Mouse (Mus musculus) thymus, postnatal 0 days (tissue): ENCODE results near the gene Kifc1. TPM values are rescaled to one million over a fixed set of nuclear protein-coding genes. Genes with fewer than 3 reads are reported as not detected.

ENCODE experiments used
- DNase-seq: peaks from one replicate; pipeline ENCODE4 v3.0.0-alpha.2; 2015; ENCODE audit warnings: low spot score
- polyA plus RNA-seq: library from polyadenylated mRNA; unstranded; fragments of >200 nt; fragmentation: Nextera tagmentation; extraction: Ambion mirVana; gene quantifications from 2 replicates; pipeline ENCODE4 v1.2.1, GENCODE M21; 2015

The Kifc1 gene
- 5.9 and 6.8 TPM in 2 replicates for polyA plus RNA-seq

DNA sequence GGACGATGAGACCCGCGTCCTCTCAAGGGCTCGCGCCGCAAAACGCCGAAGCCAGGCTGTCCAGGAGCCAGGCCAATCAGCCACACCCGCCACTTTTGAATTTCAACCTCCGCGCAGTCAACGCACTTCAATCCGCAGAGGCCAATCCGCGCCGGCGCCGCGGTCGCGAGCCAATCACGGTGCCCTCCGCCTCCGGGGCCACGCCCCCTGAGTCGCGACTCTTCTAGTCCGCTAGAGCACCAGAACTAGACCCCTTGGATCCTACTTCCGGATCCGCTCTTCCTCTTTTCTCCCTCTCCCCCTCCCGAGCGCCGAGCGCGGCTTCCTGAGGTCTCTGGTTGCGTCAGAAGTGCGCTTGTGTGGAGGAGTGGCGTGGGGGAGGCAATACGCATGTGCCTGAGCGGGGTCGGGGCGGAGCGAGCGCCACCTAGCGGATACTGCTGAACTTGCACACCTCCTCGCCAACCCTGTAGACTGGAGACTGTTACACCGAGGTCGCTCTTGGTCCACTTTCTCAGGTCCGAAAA is at the start of gene Kifc1:
Gene Kifc1 (minus strand): TSS at position 129 of the 527 bp plus-strand sequence.
- peak; percentile 100 for DNase-seq

DNA sequence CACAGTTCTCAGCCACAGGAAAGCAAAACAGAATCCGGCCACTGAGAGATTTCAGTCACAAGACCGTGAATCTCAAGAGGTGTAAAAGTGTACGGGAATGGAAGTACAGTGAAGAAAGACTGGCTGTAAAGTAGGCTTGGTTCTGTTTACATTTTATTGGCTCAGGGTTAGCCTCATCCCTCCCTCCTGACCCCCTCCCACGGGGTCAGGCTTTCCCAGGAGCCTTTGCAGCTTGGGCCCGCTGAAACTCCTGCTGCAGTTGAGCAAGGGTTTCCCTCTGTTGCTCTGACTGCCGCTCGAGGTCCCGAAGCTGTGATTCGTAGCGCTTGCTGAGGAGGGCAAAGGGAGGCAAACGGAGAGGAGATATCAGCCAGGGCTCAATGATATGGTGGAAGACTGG is 48.3 kb upstream of the Kifc1 start:
- DNase-seq = no peak

- DNase-seq = no peak
These were observed 46.5 kb upstream of the Kifc1 start for GRCm38 (mm10) chr17:33936993-33937392.

DNA sequence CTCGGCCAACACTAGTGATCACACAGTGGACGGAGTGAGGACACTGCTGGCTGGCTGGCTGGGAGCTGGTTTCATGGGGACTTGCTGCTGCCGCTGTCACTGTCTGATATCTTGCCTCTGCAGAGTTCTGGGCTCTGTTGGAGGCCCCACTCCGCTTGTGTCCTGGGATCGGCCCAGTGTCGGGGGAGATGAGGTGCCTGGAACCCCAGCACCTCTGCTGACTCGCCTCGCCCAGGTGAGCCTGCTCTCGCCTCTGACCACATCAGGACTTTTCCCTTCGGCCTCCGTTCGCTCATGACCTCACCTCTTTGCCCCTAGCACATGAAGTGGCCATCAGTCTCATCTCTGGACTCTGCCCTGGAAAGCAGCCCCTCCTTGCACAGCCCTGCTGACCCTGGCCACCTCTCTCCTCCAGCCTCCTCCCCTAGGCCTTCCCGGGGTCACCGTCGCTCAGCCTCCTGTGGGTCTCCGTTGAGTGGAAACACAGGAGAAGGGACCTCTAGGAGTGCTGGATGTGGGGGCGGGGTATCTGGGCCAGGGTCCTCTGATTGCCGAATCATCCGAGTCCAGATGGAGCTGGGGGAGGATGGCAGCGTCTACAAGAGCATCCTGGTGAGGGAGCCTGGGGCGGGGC is 45.1 kb upstream of the Kifc1 start:
- no peak for DNase-seq

GRCm38 (mm10) chr17:33932970-33933369 is 42.5 kb upstream of the Kifc1 start:
- DNase-seq = no peak

DNA sequence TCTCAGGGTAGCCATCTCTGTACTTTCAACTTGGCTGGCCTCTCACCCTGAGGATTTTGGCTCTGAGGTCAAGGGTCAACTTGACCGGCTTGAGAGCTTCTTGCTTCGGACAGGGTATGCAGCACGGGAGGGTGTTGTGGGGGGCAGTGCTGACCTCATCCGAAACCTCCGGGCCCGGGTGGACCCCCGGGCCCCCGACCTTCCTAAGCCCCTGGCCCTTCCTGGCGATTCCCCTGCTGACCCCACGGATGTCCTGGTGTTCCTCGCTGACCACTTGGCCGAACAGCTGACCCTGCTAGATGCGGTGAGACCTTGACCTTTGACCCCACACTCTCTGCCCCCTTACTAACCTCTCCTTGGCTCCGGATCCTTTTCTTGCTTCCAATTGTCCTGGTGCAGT is 42.0 kb upstream of the Kifc1 start:
- no peak for DNase-seq

- no peak for DNase-seq
These were observed 41.5 kb upstream of the Kifc1 start for GRCm38 (mm10) chr17:33931947-33932346.

DNA sequence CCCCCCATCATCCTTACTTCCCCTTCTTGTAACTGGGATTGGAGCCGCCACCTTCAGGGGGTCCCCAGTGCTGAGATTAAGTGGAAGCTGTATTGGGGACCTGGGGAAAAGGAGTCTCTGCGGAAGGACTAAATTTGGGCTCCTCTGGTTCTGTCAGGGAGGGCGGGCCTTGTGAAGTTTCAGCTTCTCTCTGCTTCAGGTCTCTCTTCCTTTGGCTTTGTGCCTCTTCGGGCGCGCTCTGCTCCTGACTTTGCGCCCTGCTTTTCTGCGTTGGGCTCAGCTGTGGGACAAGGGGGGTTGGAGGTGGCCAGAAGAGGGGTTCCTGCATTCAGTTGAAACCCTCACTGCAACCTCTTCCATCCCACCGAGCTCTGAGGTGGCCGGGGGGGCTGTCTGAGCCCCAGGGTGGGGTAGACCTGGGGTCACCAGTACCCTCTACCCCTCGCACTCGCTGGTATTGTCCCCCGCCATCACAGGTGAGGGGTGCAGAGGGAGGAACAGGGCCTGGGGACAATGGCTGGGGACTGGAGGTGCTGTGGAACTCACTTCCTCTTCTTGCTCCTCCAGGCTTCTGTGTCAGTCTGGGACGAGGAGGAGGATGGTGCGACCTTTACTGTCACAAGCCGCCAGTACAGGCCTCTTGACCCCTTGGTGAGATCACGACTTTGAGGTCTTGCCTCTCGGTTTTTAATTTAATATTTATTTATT is 40.9 kb upstream of the Kifc1 start:
- DNase-seq = no peak

GRCm38 (mm10) chr17:33930280-33931158 is 40.1 kb upstream of the Kifc1 start:
- peak; percentile 54 for DNase-seq

- DNase-seq = peak; percentile 96
These were observed 39.2 kb upstream of the Kifc1 start, which contains the start of gene Rgl2 for GRCm38 (mm10) chr17:33929371-33930279. Gene Rgl2 (plus strand): TSS chr17:33929543.

- no peak for DNase-seq
These were observed 37.9 kb upstream of the Kifc1 start for GRCm38 (mm10) chr17:33928251-33928947.

GRCm38 (mm10) chr17:33926207-33926932 is 35.9 kb upstream of the Kifc1 start:
- DNase-seq = peak; percentile 20

DNA sequence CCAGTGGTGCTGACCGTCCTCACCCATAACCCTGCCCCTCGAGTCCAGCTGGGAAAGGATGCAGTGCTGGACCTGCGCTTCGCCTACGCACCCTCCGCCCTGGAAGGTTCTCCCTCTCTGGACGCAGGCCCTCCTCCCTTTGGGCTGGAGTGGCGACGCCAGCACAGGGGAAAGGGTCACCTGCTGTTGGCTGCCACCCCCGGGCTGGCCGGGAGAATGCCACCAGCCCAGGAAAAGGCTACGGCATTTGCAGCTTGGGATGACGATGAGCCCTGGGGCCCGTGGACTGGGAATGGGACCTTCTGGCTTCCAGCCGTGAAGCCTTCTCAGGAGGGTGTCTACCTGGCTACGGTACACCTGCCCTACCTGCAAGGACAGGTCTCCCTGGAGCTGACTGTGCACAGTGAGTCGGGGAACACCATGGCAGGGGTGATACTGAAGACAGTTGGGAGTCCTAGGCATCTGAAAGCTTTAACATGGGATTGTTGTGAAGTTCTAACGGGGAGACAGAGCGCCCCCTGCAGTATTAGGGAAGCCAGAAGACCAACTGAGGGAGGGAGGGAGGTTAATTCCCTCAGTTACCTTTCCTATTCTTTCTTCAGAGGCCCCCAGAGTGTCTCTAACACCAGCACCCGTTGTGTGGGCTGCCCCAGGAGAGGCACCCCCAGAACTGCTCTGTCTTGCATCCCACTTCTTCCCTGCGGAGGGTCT is 35.1 kb upstream of the Kifc1 start:
- DNase-seq = no peak

- DNase-seq = peak; percentile 41
These were observed 34.3 kb upstream of the Kifc1 start for GRCm38 (mm10) chr17:33924577-33925283.

GRCm38 (mm10) chr17:33921361-33921760 is 30.9 kb upstream of the Kifc1 start:
- DNase-seq = no peak

DNA sequence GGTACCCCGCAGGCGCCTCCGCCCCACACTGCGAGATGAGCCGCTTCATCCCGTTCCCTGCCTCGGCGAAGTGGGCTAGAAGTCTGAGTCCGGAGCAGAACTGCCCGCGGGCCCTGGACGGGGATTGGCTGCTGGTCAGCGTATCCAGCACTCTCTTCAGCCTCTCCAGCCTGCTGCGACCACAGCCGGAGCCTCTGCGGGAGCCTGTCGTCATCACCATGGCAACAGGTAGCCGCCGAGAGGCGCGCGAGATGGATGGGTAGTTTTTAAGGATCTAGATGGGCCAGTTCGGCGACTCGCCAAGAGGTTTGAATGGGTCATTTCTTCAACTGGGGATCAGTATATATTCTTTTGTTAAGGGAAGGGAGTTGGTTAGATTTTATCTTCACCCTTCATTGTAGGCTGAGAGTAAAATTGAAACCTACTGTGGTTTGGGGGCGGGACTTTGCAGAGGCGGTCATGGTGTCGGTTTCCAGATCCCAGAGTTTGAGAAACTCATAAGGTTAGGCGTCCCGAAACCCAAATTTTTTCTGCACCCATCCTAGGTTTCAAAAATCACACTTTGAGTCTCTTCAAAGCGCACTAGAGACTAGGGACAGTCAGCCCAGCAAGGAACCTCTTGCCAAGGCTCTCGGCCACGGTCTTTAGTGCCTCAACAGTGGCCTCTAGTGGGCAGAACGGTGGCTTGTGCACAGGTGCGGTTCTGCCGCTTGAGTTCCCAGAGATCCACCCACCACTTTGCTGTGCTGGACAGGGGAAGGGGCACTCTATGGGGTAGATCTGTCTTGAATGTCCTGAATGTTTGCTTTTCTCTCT is 30.0 kb upstream of the Kifc1 start:
- peak; percentile 87 for DNase-seq
